Mouse (Mus musculus) erythroblast, embryonic 14.5 days (primary cell): ENCODE results near the gene Tm7sf3.

Experiments used
- GATA1 ChIP-seq: IDR thresholded peaks from 2 replicates; pipeline ENCODE4 v1.6.1; 2012; ENCODE audit warnings: low read length, inconsistent platforms, mixed read lengths
- TAL1 ChIP-seq: IDR thresholded peaks from 3 replicates; pipeline ENCODE4 v1.6.1; 2012; ENCODE audit warnings: low read length, inconsistent platforms, mixed read lengths

DNA sequence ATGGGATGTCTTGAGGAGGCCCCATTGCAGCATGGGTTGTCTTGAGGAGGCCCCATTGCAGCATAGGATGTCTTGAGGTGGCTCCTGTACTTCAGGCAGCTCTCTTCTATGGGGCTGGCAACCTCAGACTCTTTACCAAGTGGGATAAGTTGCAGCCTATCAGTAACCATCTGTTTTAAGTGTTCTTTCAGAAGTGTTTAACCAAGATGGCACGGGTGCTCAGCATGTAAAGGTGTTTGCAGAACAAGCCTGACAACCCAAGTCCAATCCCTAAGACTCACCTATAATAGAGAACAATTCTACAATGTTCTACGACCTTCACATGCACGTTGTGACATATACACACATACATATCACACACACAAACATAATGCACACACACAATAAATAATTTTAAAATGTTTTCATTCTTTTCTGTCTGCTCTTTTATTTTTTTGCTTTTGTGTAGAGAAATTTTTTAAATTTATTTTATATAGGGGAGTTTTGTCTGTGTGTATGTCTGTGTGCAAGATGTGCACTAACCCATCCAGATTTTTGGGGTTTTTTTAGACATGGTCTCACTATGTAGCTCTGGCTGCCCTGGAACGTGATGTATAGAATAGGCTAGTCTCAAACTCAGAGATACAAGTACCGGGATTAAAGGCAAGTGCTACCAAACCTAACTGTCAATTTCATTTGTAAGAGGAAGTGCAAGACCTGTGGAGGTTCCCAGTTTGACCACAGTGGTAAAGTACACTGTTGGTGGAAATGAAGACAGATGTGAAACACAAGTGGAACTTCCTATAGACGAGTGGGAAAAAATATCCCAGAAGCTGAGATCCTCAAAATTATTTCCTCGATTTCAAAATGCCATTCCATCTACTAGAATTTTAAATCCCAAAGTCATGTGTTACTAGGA is 2.3 kb downstream of the Tm7sf3 start:
- no peak for TF ChIP-seq TAL1
- TF ChIP-seq GATA1, result no peak
